Mouse (Mus musculus) WW6 (cell line): ENCODE measurements at regions not wholly inside any gene's neighbourhood (a gene's known extent, or its start where the extent isn't known, plus 50 kb on each side); places are given as distances from the start of the nearest gene placed in this dataset.

Source experiments
- DNase-seq: peaks from one replicate; pipeline ENCODE4 v3.0.0-alpha.2; 2013; ENCODE audit warnings: low read depth, low spot score

DNA sequence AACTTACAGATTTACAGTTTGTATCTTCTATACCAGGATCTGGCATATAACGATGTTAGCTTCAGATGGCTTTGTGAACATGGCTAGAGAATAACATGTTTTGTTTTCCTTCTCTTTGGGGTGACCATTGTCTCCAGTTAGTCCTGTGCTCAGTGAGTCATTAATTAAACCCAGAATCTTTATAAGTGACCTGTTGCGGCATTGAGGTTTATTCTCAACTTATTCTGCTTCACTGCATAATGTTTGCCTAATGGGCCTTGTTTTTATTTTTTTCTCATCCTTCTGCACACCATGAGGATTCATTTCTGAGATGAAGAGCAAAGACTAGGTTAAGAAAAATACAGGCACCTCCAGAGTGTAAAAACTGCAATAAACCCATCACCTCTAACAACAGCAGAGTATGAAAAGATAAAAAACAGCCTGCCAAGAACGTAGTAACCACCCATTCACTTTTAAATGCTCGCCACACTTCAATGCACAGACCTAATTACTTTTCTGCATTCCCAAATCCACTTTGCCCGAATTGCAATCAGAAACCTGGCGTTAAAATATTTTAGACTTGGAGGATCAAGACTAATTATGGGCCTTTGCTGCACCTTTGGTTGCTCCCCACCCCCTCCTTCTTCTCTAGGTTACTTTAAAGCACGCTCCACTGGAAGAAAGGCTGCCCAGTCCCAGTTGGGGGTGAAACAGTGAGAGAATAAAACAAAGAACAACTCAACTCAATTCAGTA lies 381.5 kb upstream of the Nr2f1 start:
- no peak for DNase-seq

DNA sequence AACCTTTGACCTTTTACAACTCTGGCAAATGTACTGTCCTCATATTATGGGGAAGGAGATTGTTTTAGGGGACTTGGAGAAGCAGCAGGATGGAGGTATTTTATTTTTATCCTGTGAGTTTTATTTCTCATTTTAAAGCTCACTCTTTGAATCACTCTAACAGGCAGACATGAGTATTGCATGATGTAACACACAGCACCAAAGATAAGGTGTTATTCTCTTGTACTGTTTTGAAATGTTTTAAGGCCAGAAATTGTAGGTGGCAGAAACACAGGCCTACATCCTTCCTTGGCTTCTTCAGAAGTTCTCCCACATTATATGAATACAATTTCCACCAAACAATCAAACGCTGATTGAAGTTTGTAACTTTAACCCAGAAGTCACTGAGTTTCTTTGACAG lies 377.9 kb upstream of the Nr2f1 start:
- DNase-seq, result no peak

DNA sequence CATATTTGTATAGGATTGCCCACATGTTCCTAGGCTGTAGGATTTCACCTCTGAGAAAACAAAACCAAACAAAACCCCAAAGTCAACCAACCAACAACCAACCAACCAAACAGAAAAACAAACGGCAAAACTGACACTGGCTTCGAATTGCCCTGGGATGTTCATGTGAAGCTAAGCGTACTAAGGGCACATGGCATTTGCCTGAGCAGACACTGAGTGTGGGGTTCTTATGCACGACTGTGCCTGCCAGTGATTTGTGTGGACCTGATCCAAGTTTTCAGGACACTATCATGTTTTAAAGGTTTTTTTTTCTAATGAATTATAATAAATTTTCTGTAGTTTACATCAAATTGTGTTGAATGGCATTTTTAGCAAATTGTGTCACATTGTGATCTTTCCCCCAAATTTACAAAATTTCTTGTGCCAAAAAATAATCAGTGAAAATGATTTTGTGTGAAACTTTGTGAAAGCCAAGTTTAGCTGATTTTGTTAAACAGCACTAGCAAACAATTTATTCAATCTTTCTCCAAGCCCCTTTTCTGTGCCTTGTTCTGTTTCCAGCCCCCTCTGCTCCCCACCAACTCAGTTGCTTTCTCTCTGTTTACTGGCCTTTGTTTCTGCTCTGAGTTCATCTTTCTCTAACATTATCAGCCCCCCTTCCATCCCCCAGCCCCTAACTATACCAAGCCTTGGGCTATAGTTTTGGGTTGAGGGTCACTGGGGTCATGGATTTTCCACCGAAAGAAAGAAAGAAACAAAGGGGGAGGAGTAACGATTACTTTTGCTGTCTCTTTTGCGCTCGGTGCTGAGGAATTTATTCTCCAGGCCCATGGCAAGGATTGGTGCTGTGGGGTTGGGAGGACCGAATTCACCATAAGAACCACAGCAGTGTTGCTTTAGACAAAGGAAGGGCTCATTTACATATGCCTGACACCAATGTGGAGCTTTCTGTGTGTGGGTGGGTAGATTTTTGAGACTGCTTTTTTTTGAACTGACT lies 377.0 kb upstream of the Nr2f1 start:
- no peak for DNase-seq

DNA sequence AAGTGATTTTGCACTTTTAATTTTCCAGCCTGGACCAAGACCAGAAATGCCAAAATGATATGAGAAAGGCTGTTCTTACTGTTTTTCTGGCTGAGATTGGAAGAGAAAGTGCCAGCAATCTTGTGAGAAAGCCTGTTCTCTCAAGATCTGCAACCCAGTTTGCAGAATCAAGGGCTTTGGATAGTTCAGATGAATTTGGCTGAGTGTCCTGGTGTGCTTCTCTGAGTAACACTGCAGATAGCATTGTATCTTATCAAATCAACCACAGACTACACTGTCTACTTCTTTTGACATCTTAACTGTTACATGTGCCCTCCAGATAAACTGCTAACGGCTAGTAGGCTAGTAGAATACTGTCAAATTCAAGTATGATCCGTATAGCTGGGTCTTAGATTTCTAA lies 371.5 kb upstream of the Nr2f1 start:
- DNase-seq, result no peak

- no peak for DNase-seq
Observed at GRCm38 (mm10) chr13:78524446-78524937, 324.9 kb upstream of the Nr2f1 start.

DNA sequence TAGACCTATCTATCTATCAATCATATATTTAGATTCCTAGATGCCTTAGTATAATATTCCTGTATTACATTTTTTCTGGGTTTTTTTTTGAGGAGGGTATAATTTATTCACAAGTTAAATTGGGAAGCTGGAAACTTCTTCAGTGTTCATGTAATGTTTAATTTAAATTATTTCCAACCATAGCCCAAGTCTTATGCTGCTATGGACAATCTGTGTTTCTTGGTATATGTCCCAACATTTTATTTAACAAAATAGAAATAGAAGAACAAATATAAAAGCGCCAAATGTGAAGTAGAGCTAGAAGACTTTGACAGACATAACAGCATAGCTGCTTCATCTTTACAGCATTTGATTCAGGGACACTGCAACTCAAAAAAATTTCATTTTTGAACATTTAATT lies 321.2 kb upstream of the Nr2f1 start:
- DNase-seq, result no peak

DNA sequence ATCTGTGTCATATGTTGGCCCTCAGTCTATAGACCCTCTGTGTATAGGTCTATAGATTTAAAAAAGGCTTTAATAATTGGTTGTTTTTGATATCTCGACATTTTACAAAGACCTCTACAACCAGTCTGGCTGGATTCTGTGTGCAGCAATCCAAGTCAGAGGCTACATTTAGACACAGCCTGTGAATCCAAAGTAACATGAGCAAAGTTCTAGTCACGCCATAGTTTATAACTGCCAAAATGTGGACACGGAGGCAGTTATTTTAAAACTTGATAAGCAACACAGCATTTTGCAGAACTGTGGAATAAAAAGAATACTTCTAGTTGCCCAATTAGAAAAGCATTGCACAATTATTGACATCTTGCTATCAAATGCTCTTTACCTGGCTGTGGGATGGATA lies 320.6 kb upstream of the Nr2f1 start:
- no peak for DNase-seq

- DNase-seq, result no peak
Observed at GRCm38 (mm10) chr13:78500551-78500950, 301.0 kb upstream of the Nr2f1 start.

GRCm38 (mm10) chr13:78483760-78484357 lies 284.3 kb upstream of the Nr2f1 start:
- no peak for DNase-seq

- no peak for DNase-seq
Observed at GRCm38 (mm10) chr13:78482929-78483759, 283.6 kb upstream of the Nr2f1 start.

DNA sequence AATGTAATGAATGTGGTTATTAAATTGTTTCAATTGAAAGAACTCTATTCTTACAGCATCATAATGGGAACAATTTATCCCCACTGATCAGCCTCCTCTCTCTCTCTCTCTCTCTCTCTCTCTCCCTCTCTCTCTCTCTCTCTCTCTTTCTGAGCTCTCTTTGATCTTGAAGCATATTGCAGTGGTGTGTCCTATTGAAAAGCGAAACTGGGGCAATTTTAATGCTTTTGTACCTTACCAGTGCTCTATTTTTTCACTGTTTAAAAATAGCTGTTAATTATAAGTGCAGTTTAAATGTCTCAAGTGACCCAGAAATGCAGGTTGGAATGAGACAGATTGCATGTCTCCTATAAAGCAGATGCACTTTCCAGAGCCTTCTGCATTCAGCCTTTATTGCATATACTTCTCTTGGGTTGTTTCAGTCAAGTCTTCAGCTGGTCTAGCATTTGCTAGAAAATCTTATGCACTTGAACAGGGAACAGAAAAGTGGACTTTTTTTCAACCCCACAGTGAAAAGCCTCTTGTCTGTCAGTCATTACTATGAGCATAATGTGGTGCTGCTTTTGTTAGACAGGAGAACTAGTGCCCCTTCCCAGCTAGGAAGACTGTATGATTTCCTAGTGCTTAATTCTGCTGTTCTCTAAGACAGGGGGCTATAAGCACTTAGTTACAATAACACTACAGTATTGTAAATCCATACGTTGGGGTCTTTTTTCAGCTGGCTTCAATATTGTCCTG lies 251.9 kb upstream of the Nr2f1 start:
- no peak for DNase-seq

- DNase-seq, result no peak
Observed at GRCm38 (mm10) chr13:78446726-78447031, 247.1 kb upstream of the Nr2f1 start.

DNA sequence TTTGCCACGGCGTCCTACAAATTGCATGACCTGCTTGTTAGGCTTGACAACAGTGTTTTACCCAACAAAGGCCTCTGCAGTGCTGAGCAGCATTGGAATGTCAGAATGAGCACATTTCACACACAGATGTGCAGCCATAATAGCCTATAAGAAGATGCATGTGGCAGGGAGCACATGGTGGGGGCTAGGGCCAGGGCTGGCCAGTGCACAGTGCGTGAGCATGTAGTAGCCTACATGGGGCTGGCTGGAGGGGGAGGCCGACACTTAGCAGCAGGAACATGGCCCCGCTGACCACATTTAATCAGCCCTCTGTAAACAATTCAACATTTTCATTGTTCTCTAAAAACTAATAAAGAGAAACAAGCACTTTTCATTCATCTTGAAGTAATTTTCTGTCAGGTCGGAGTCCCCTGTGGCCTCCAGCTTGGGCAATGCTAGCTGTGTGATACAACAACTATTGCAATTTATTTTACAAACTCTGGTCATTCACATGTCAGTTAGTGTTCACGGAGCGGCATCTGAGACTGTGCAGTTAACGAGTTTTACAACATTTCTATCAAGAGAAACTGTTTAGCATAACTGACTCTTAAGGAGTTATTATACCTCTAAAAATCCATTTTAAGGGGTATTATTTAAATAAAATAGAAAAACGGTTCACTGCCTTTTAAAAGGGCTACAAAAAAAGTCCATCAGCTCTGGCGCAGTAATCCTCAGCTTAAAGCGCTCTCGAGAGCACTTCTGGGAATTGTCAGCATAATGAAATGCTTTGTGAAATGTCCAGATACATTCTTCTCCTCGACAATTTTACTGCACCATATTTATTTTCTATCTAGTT lies 246.6 kb upstream of the Nr2f1 start:
- no peak for DNase-seq

- no peak for DNase-seq
Observed at GRCm38 (mm10) chr13:78444691-78445349, 245.3 kb upstream of the Nr2f1 start.

- no peak for DNase-seq
Observed at GRCm38 (mm10) chr13:78428469-78428868, 228.9 kb upstream of the Nr2f1 start.

DNA sequence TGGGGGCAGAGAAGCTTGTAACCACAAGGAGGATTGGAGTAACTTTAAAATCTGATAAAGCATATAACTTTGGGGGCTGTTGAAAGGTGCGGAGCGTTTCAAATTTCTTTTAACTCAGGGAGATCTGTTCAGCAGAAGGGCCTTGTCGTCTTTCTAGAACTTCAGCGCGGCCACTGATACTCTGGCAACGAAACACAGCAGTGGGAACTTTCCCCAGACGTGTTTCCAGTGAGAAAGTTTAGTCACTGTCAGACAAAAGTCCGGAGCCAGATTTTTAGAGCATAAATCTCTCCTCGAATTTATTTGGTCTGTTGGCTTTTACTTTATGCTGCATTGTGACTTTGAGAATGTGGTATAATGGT lies 228.5 kb upstream of the Nr2f1 start:
- no peak for DNase-seq

- DNase-seq, result peak; percentile 34
Observed at GRCm38 (mm10) chr13:78427141-78428083, 227.9 kb upstream of the Nr2f1 start.

DNA sequence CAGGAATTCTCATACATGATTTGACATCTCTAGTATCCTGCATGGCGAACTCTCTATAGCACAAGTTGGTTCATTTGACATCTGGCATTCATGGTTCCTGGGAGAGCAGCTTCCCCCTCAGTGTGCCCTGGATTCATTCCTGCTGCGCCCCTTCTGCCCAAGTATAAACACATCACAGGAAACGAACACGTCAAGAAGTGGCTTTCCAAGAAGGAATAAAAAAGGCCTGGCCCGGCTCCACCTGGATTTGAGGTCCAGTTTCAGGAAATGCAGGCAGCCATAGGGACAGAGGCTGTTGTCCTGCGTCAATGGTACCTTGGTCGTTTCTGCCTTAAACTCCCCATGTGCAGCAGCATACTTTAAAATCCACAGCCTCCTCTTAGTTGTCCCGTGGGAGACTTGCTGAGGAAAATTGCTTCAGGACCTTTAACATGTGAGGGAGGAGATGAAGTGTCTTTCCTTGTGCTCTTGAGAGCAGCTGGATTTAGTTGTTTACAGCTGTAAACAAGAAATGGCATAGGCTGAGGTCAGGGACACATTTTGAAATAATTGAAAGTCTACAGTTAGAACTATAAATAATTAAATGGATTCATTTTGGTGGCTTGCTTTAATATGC lies 226.9 kb upstream of the Nr2f1 start:
- no peak for DNase-seq
